Mouse (Mus musculus) liver, postnatal 0 days (tissue): ENCODE data around the gene Slc37a2.

Source experiments
- CTCF ChIP-seq: sonication (generic); IDR thresholded peaks from 2 replicates; pipeline ENCODE4 v1.5.1; 2016; ENCODE audit warnings: antibody characterized with exemption, low read depth
- EP300 ChIP-seq: IDR thresholded peaks from 2 replicates; pipeline ENCODE4 v1.6.1; 2016; ENCODE audit warnings: antibody characterized with exemption, low read depth, mild to moderate bottlenecking

GRCm38 (mm10) chr9:37242764-37243163 is 12.8 kb downstream of the Slc37a2 start:
- TF ChIP-seq CTCF = no peak
- no peak for TF ChIP-seq EP300
